Mouse (Mus musculus) erythroblast, embryonic 14.5 days (primary cell): ENCODE data around the gene Col18a1.

Experiments used
- GATA1 ChIP-seq: IDR thresholded peaks from 2 replicates; pipeline ENCODE4 v1.6.1; 2012; ENCODE audit warnings: low read length, inconsistent platforms, mixed read lengths
- TAL1 ChIP-seq: IDR thresholded peaks from 3 replicates; pipeline ENCODE4 v1.6.1; 2012; ENCODE audit warnings: low read length, inconsistent platforms, mixed read lengths

DNA sequence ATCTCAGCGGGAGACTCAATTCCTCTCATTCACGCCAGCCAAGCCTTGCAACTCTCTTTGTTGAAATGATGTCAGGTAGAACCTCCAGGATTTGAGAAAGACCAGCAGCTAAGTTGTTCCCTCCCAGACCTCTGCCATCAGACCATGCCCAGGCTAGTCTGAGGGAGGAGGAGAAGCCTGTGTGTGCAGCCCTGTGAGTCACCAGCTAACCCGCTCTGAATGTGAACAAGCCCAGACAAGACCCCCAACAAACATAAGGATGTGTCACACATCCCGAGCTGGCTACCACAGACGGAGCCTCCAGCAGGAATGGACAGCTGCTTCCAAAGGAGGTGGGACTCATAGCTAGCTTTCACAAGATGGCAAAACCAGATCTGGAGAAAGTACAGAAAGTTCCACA is 35.6 kb upstream of the Col18a1 start:
- no peak for TF ChIP-seq GATA1
- TF ChIP-seq TAL1, result no peak
